Mouse (Mus musculus): ENCODE data around the gene Tsx.
A peak's percentile ranks its signal among the peaks of the same experiment; 100 is the strongest.
"Not testable (repeated sequence)": the region's sequence is repeated elsewhere in the genome, so short reads cannot be mapped to it uniquely, and the experiment has no call there.

Tsx gene

GRCm38 (mm10) chrX:103414167-103414566 is at the start of gene Tsx:
TSS of gene Tsx (plus strand) at chrX:103414467.
- no peak for DNase-seq (ENCODE audit: low read depth, low spot score)

GRCm38 (mm10) chrX:103366201-103366600 is 48.1 kb upstream of the Tsx start:
- DNase-seq (ENCODE audit: low read depth, low spot score): no peak

- no peak for DNase-seq (ENCODE audit: low read depth, low spot score)
These were observed 45.6 kb upstream of the Tsx start for GRCm38 (mm10) chrX:103368650-103369049.

- no peak for DNase-seq (ENCODE audit: low read depth, low spot score)
These were observed 43.0 kb upstream of the Tsx start for GRCm38 (mm10) chrX:103371221-103371620.

- DNase-seq (ENCODE audit: low read depth, low spot score): no peak
These were observed 42.6 kb upstream of the Tsx start for GRCm38 (mm10) chrX:103371627-103372026.

GRCm38 (mm10) chrX:103374250-103374649 is 40.0 kb upstream of the Tsx start:
- no peak for DNase-seq (ENCODE audit: low read depth, low spot score)

GRCm38 (mm10) chrX:103384528-103384927 is 29.7 kb upstream of the Tsx start:
- DNase-seq (ENCODE audit: low read depth, low spot score): no peak

GRCm38 (mm10) chrX:103388131-103388530 is 26.1 kb upstream of the Tsx start:
- no peak for DNase-seq (ENCODE audit: low read depth, low spot score)

- no peak for DNase-seq (ENCODE audit: low read depth, low spot score)
These were observed 20.4 kb upstream of the Tsx start for GRCm38 (mm10) chrX:103393841-103394240.

GRCm38 (mm10) chrX:103405021-103405420 is 9.2 kb upstream of the Tsx start:
- no peak for DNase-seq (ENCODE audit: low read depth, low spot score)

- no peak for DNase-seq (ENCODE audit: low read depth, low spot score)
These were observed 7.4 kb downstream of the Tsx start, which contains the start of gene Gm26992 for GRCm38 (mm10) chrX:103421710-103422109. TSS of gene Gm26992 (plus strand) at chrX:103422010.

GRCm38 (mm10) chrX:103427677-103428076 is 13.4 kb downstream of the Tsx start:
- DNase-seq (ENCODE audit: low read depth, low spot score): no peak

- no peak for DNase-seq (ENCODE audit: low read depth, low spot score)
These were observed 18.0 kb downstream of the Tsx start for GRCm38 (mm10) chrX:103432293-103432692.

GRCm38 (mm10) chrX:103438023-103438422 is 23.8 kb downstream of the Tsx start:
- no peak for DNase-seq (ENCODE audit: low read depth, low spot score)

GRCm38 (mm10) chrX:103440803-103441202 is 26.5 kb downstream of the Tsx start:
- DNase-seq (ENCODE audit: low read depth, low spot score): peak; percentile 49

- DNase-seq (ENCODE audit: low read depth, low spot score): no peak
These were observed 29.5 kb downstream of the Tsx start for GRCm38 (mm10) chrX:103443755-103444154.

- no peak for DNase-seq (ENCODE audit: low read depth, low spot score)
These were observed 33.4 kb downstream of the Tsx start for GRCm38 (mm10) chrX:103447539-103448169.

- DNase-seq (ENCODE audit: low read depth, low spot score): not testable (repeated sequence)
These were observed 34.2 kb downstream of the Tsx start for GRCm38 (mm10) chrX:103448429-103448828.

- not testable (repeated sequence) for DNase-seq (ENCODE audit: low read depth, low spot score)
These were observed 34.9 kb downstream of the Tsx start for GRCm38 (mm10) chrX:103448943-103449722.

GRCm38 (mm10) chrX:103452815-103453214 is 38.5 kb downstream of the Tsx start:
- no peak for DNase-seq (ENCODE audit: low read depth, low spot score)

GRCm38 (mm10) chrX:103460056-103460455 is 45.8 kb downstream of the Tsx start:
- no peak for DNase-seq (ENCODE audit: low read depth, low spot score)

- DNase-seq (ENCODE audit: low read depth, low spot score): no peak
These were observed 54.7 kb downstream of the Tsx start for GRCm38 (mm10) chrX:103468998-103469397.

GRCm38 (mm10) chrX:103472346-103472745 is 58.1 kb downstream of the Tsx start:
- DNase-seq (ENCODE audit: low read depth, low spot score): no peak

All from telencephalon, adult 2 months (tissue).